Mouse (Mus musculus) ES-E14 (cell line): ENCODE results near the gene Ebf1. TPM values are rescaled to one million over a fixed set of nuclear protein-coding genes. Genes with fewer than 3 reads are reported as not detected.

ENCODE experiments used
- DNase-seq: peaks from one replicate; pipeline ENCODE4 v3.0.0-alpha.2; 2013; ENCODE audit warnings: low read depth, low spot score
- H3K27ac ChIP-seq: 2 replicates; pipeline ENCODE4 v1.5.1; 2012; ENCODE audit warnings: low read depth, mild to moderate bottlenecking, low read length, moderate library complexity, mixed read lengths; ENCODE audit not compliant: poor library complexity, insufficient read depth, severe bottlenecking
- H3K36me3 ChIP-seq: 2 replicates; pipeline ENCODE4 v1.6.1; 2012; ENCODE audit warnings: mild to moderate bottlenecking, low read length, moderate library complexity, mixed read lengths; ENCODE audit not compliant: control insufficient read depth, poor library complexity, insufficient read depth, severe bottlenecking
- H3K4me1 ChIP-seq, 2 experiments: fragments of 150-350 bp in 1 of 2; sonication (generic) in 1 of 2; 2 replicates each; pipeline ENCODE4 v1.6.1; 2012; ENCODE audit warnings: low read length in 2 of 2, mild to moderate bottlenecking in 1 of 2, mixed read lengths in 1 of 2; ENCODE audit not compliant: control insufficient read depth in 2 of 2, insufficient read depth in 2 of 2, poor library complexity in 1 of 2
- H3K4me3 ChIP-seq, 2 experiments: fragments of 150-350 bp in 1 of 2; sonication (generic) in 1 of 2; 2 replicates each; pipeline ENCODE4 v1.5.1; 2012; ENCODE audit warnings: low read length in 2 of 2, low read depth in 1 of 2, mild to moderate bottlenecking in 1 of 2, mixed read lengths in 1 of 2; ENCODE audit not compliant: insufficient read depth in 1 of 2, poor library complexity in 1 of 2, severe bottlenecking in 1 of 2
- H3K9ac ChIP-seq: 2 replicates; pipeline ENCODE4 v1.6.1; 2012; ENCODE audit warnings: low read depth, mild to moderate bottlenecking, low read length, mixed read lengths; ENCODE audit not compliant: poor library complexity, insufficient read depth, severe bottlenecking
- H3K9me3 ChIP-seq: fragments of 150-350 bp; sonication (generic); 2 replicates; pipeline ENCODE4 v1.6.1; 2012; ENCODE audit warnings: low read depth, mild to moderate bottlenecking, low read length; ENCODE audit not compliant: control insufficient read depth, insufficient read depth
- CHD2 ChIP-seq: IDR thresholded peaks from 2 replicates; pipeline ENCODE4 v1.6.1; 2014; ENCODE audit warnings: mild to moderate bottlenecking, low read depth, low read length, inconsistent platforms
- HCFC1 ChIP-seq: IDR thresholded peaks from 2 replicates; pipeline ENCODE4 v1.6.1; 2012; ENCODE audit warnings: low read length, inconsistent platforms, borderline replicate concordance; ENCODE audit not compliant: insufficient read depth
- MAFK ChIP-seq: IDR thresholded peaks from 2 replicates; pipeline ENCODE4 v1.6.1; 2014; ENCODE audit warnings: mild to moderate bottlenecking, low read depth, low read length, inconsistent platforms; ENCODE audit not compliant: insufficient read depth
- ZC3H11A ChIP-seq: IDR thresholded peaks from 2 replicates; pipeline ENCODE4 v1.6.1; 2012; ENCODE audit warnings: low read depth, mild to moderate bottlenecking, inconsistent platforms, low read length, borderline replicate concordance
- ZNF384 ChIP-seq: IDR thresholded peaks from 2 replicates; pipeline ENCODE4 v1.6.1; 2012; ENCODE audit warnings: low read depth, low read length, inconsistent platforms
- in situ Hi-C, 2 experiments: fragments of 600-800 bp; cut with MboI; formaldehyde crosslinking; loops; one replicate each; pipeline ENCODE4 v1.15.1; 2025; ENCODE audit warnings: low sequenced_read_pairs in 2 of 2, inconsistent platforms in 1 of 2; ENCODE audit not compliant: unreplicated experiment in 2 of 2
- total RNA-seq: library from RNA; depleted of rRNA; stranded (reverse); fragments of 300-350 nt; gene quantifications from 2 replicates; pipeline ENCODE4 v1.2.3, GENCODE M21; 2012

The Ebf1 gene
- total RNA-seq, 1 experiment, result 3.2 TPM

- H3K4me3 ChIP-seq, result no peak overlapping the region
- no peak overlapping the region for H3K27ac ChIP-seq
- H3K9ac ChIP-seq, result no peak overlapping the region
- in situ Hi-C loops, result no loop called here
- no peaks in the 10 kb centered on the region for H3K4me1 ChIP-seq
- TF ChIP-seq MAFK, result no peak
- no peak for TF ChIP-seq ZNF384
- TF ChIP-seq ZC3H11A, result no peak
- TF ChIP-seq CHD2, result no peak
- no peak for TF ChIP-seq HCFC1
- no peaks in the 10 kb centered on the region for H3K36me3 ChIP-seq
- no peaks in the 10 kb centered on the region for H3K9me3 ChIP-seq
- no peak for DNase-seq
Observed at GRCm38 (mm10) chr11:44852921-44853320, 235.8 kb downstream of the Ebf1 start.

- no peak for DNase-seq
- Histone ChIP-seq H3K9ac (no peak overlapping the region), H3K9me3 (no peaks in the 10 kb centered on the region), H3K4me1 (no peaks in the 10 kb centered on the region), H3K27ac (no peak overlapping the region), H3K36me3 (no peaks in the 10 kb centered on the region), H3K4me3 (no peak overlapping the region)
- in situ Hi-C loops, result no loop called here
- TF ChIP-seq MAFK (no peak), HCFC1 (no peak), ZNF384 (no peak), ZC3H11A (no peak), CHD2 (no peak)
Observed at GRCm38 (mm10) chr11:44854496-44854895, 237.4 kb downstream of the Ebf1 start.

DNA sequence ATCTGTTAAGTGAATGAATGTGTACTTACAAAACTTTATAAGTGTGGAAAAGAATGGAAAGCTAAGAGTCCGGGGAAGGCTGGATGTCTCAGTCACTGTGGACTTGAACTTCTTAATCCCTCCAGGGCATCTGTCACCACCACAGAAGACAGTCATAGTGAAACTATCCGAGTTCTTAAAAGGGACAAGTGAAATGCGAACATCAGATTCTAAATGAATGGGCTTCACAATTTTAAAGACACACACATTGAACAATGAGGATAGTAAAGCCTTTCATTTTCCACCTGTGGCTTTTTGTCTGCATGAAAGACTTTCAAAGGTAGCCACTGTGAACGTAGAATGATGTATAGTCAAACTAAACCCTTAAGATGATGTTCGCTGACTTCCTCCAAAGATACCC lies 244.0 kb downstream of the Ebf1 start:
- in situ Hi-C loops, result no loop called here
- no peaks in the 10 kb centered on the region for H3K36me3 ChIP-seq
- no peak overlapping the region for H3K4me3 ChIP-seq
- DNase-seq, result no peak
- H3K9ac ChIP-seq, result no peak overlapping the region
- TF ChIP-seq MAFK, result no peak
- TF ChIP-seq CHD2, result no peak
- TF ChIP-seq ZC3H11A, result no peak
- TF ChIP-seq ZNF384, result no peak
- TF ChIP-seq HCFC1, result no peak
- no peak overlapping the region for H3K27ac ChIP-seq
- H3K4me1 ChIP-seq, result peaks cover 12 to 13% of the 10 kb centered on the region in 2 experiments; a peak in 3 of 4 replicates
- no peaks in the 10 kb centered on the region for H3K9me3 ChIP-seq

DNA sequence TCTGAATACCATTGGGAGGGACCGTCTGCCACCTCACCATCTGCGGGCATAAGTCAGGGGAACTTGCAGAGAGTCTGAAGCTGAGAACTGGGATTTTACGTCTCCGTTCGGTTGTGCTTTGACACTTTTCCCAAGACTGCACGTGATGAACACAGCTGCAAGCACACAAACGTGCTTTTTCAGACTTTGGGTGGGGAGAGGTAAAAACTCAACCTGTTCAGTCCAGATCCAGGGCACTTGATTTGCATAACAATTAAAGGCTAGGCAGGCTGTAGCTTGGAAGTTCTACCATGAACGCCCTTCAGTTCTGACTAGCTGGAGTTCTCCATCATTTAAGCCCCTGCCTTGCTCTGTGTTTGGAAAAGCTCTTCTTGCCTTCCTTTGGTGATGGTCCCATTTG lies 246.8 kb downstream of the Ebf1 start:
- H3K27ac ChIP-seq, result no peak overlapping the region
- TF ChIP-seq HCFC1 (0 out of 2 replicates have a peak, but pooled peaks have one; percentile 13), CHD2 (no peak)
- no peaks in the 10 kb centered on the region for H3K9me3 ChIP-seq
- peak; percentile 78 for DNase-seq
- in situ Hi-C loops, result no loop called here
- H3K9ac ChIP-seq, result no peak overlapping the region
- no peak overlapping the region for H3K4me3 ChIP-seq
- H3K4me1 ChIP-seq, result peaks cover 12 to 13% of the 10 kb centered on the region in 2 experiments; a peak in 3 of 4 replicates
- H3K36me3 ChIP-seq, result no peaks in the 10 kb centered on the region

DNA sequence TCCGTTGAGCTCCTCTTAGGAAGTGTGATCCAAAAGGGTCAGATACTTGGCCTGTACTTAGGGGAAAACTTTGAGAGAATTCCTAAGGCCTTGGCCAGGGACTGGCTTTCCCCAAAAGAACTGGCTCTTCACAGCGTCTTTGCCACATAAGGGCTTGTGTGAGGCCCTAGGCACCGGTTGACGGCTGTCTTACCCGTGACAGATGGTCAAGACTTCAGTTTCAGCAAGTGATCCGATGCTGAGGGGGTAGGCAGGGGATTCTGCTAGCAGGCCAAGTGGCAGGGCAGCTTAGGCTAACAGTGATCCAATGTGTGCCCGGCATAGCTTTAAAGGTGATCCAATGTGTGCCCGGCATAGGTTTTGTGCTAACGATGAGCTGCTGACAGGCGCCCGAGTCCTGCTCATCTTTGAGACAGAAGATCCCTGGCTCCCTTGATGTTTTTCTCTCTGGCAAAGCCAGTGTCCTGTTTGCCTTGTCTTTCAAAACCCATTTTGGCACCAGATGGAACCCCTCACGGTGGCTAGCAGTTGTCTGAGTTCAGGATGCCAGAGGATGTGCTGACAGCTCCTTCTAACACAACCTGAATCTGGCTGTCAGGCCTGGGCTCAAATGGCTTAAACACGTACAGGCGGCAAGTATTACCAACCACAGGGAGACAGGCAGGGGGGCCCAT lies 249.5 kb downstream of the Ebf1 start:
- H3K27ac ChIP-seq, result no peak overlapping the region
- no peak for DNase-seq
- no peak overlapping the region for H3K4me3 ChIP-seq
- H3K9me3 ChIP-seq, result no peaks in the 10 kb centered on the region
- H3K9ac ChIP-seq, result no peak overlapping the region
- no peaks in the 10 kb centered on the region for H3K36me3 ChIP-seq
- peaks cover 12 to 13% of the 10 kb centered on the region in 2 experiments; a peak in 3 of 4 replicates for H3K4me1 ChIP-seq
- in situ Hi-C loops, result no loop called here
- TF ChIP-seq ZC3H11A (no peak), MAFK (no peak), CHD2 (no peak), ZNF384 (no peak), HCFC1 (no peak)
